Mouse (Mus musculus) layer of hippocampus, postnatal 36 days (tissue): ENCODE results near the gene Mzf1. TPM values are rescaled to one million over a fixed set of nuclear protein-coding genes. Genes with fewer than 3 reads are reported as not detected.
A peak's percentile ranks its signal among the peaks of the same experiment; 100 is the strongest.
"Not testable (repeated sequence)": the region's sequence is repeated elsewhere in the genome, so short reads cannot be mapped to it uniquely, and the experiment has no call there.

Experiments used
- DNase-seq, 2 experiments: peaks; one replicate each; pipeline ENCODE4 v3.0.0; 2022
- total RNA-seq, 2 experiments: library from RNA; stranded (reverse); gene quantifications; 2 replicates each; pipeline ENCODE4 v1.2.3; 2021

Mzf1 gene
- 10 to 100 TPM; 14.3 to 17.6 TPM for total RNA-seq

DNA sequence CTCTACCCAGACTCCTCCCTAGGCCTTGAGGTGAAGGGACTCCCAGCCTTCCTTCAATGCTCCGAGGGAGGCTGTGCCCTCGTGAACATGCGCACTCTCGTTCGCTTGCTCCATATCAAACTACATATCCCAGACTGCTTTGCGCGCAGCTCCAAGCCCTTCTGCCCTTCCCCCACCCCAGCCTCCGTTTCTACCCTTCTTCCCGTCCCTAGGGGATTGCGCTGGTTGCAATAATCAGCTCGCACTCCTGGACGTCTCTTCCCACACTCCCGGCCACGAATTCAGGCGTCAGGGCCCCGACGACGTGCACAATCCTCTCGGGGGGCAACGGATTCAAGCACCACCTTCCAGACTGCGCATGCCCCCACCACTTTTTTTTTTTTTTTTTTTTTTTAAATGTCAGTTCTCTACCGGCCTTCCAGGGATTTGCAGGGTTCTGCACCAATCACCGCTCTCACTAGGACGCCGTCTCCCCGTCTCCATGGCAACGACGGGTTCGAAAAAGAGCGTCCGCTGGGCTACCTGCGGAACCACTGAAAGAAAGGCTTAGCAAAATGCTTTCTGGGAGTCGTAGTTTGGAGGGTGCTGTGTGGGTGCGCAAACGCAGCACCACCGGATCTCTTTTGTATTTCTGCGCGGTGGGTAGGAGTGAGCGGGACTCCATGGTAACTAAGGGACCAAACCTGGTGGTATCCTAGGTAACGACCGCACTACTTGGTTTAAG is at the start of gene Mzf1:
TSS of gene Mzf1 (minus strand) at position 478 of the 724 bp plus-strand sequence.
- peak; percentile 93 to 94 for DNase-seq

DNA sequence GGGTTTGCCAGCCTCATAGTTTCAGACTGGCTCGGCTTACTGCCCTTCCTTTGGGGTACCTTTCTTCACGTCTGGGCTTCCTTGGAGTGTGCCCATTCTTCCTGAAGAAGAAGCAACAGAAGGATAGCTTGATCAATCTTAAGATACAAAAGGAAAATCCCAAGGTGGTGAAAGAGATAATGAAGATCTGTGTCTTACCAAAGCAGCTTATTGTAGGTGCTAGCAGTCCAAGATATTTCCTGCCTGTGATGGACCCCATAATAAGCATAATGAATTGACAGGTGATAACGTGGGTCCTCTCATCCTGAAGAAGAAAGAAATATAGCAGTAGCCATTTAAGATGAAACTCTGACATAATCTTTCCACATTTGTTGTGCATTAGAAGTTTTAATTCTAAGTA is 40.5 kb upstream of the Mzf1 start, which contains the start of gene Vmn1r85:
TSS of gene Vmn1r85 (minus strand) at position 101 of the 400 bp plus-strand sequence.
- no peak for DNase-seq

DNA sequence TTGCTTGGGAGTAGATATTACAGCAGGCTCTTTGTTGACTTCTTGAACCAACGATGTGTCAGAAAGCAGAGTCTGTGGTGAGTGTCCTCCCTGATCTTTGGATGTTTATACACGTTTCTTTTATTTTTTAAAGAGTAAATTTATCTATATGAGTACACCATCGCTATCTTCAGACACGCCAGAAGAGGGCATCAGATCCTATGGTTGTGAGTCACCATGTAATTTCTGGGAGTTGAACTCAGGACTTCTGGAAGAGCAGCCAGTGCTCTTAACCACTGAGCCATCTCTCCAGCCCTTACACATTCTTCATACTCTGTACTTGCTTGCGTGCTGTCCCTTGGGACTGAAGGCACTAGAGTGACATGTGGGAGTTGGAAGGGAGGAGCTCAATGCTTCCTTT is 17.7 kb upstream of the Mzf1 start:
- no peak for DNase-seq

DNA sequence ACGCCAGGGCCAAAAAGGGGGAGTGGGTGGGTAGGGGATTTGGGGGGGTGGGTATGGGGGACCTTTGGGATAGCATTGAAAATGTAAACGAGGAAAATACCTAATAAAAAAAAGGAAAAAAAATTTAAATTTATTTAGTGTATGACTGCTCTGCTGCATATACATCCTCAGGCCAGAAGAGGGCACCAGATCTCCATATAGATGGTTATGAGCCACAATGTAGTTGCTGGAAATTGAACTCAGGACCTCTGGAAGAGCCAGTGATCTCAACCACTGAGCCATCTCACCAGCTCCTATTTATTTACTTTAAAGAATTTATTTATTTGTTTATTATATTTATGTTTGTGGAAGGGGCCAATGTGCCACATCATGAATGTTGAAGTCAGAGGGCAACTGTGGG is 8.8 kb upstream of the Mzf1 start:
- not testable (repeated sequence) for DNase-seq

DNA sequence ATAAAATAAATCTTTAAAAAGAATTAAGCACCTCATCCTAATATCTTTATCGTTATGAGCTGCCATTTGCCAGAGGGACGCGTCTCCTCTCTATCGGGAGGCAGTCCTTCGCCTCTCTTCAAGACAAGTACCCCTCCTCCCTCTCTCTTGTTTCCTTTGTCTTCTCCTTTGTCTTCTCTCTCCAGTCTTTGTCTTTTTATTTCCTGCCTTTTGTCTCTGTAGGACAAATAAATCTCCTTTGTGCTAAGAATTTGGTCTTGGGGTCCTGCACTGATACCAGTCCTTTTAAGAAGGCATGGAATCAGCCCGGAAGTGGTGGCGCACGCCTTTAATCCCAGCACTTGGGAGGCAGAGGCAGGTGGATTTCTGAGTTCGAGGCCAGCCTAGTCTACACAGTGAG is 5.0 kb upstream of the Mzf1 start:
- DNase-seq = no peak

DNA sequence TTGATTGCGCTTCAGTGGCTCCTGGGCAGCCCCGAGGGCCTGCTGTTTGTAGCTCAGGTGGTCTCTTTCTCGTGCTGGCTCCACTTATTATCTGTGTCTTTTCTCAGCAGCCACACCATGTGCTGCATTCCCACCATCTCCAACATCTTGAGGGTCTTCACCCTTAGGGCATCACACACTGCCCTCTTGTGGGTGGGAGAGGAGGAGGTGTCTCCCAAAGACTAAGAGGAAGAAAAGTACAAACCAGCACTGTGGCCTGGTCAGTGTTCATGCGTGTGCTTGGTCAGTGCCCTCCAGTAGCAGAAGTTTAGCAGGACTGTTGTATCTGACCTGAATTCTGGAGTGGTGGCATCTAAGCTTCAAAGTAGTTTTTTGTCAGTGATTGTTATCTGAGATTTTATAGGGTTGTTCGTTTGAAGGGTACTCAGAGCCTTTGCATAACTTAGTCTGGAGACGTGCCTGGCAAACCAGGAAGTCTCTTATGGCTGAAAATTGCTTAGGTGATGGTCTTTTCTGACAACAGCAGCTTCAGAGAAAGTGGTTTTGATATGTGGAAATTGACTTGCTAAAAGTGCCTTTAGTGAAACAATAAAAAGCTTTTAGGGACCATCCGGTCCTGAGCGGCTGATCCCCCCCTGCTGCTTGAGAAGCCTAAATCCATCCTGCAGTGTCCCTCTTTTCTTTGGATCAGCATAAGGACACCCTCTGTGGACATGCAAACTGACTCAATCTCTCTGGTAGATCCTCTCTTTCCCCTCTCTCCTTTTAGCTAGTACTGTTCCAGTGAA is 2.5 kb upstream of the Mzf1 start:
- DNase-seq = no peak

DNA sequence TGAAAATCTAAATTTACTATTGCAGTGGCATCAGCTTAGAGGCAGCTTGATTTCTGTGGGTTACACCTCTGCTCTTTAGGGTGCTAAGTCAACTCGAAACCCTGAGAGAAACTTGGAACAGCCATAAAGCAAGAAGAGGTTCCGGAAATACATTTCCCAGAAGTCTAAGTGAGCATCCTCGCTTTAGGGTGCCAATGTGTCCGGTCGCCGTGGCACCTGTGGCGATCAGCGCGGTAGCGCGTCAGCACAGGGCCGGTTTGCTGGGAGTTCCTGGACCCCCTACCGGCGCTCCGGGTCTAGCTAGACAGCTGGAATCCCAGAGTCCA is 640 bp downstream of the Mzf1 start:
- DNase-seq = no peak

GRCm38 (mm10) chr7:13053501-13053900 is 1.1 kb downstream of the Mzf1 start:
- no peak for DNase-seq

GRCm38 (mm10) chr7:13053001-13053400 is 1.6 kb downstream of the Mzf1 start:
- no peak for DNase-seq

- no peak for DNase-seq
Measured at GRCm38 (mm10) chr7:13046084-13046483, 8.5 kb downstream of the Mzf1 start.

- no peak for DNase-seq
Measured at GRCm38 (mm10) chr7:13044254-13044625, 10.3 kb downstream of the Mzf1 start.

DNA sequence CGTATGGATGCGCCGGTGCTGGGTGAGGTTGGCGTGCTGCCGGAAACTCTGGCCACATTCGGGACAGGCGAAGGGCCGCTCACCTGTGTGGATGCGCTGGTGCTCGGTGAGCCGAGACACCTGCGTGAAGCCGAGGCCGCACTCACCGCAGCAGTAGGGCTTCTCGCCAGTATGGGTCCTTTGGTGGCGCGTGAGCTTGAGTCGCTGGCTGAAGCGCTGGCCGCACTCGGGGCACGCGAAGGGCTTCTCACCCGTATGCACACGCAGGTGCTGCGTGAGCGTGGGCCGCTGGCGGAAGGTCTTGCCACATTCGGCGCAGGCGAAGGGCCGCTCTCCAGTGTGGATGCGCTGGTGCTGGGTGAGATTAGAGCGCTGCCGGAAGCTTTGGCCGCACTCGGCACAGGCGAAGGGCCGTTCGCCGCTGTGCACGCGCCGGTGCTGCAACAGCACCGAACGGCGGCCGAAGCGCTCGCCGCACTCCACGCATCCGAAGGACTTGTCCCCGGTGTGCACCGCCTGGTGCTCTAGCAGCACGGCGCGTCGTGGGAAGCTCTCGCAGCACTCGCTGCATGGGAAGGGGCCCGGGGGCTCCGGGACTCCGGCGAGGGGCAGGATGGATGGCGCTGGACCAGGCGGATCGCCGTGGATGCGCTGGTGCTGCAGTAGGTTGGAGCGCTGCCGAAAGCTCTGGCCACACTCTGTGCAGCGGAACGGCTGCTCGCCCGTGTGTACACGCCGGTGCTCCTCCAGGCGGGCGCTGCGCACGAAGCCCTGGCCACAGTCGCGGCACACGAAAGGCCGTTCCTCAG is 10.9 kb downstream of the Mzf1 start:
- DNase-seq = peak in 1 of 2 experiments; percentile 48

DNA sequence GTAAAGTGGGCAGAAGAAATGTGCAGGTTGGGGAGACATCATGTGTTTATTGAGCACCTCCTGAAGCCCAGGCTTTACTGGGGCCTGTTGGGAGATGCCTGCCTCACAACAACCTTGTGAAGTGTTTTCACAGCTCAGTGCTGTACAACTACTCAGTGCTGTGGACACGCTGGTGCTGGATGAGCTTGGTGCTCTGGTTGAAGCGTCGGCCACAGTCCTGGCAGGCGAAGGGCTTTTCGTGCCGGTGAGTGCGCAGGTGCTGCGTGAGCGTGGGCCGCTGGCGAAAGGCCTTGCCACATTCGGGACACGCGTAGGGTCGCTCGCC is 11.5 kb downstream of the Mzf1 start:
- no peak for DNase-seq

- DNase-seq = no peak
Measured at GRCm38 (mm10) chr7:13042511-13042910, 12.1 kb downstream of the Mzf1 start.

GRCm38 (mm10) chr7:13041256-13041655 is 13.3 kb downstream of the Mzf1 start:
- no peak for DNase-seq

DNA sequence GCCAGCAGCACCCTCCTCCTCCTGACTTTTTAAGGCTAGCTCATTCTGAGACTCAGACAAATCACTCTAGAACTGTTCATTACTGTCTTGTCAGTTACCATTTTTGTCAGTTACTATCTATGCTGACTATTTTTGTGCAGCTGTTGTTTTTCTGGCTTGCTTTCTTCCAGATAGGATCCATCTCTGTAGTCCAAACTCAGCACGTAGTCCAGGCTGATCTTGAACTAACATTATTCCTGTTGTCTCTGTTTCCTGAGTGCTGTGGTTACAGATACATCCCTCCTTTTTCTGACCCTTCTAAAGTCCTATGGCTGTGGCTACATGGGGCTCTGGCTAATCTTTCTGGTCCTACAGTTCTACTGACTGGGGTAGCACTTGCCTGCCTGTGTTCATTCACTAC is 15.4 kb downstream of the Mzf1 start:
- DNase-seq = no peak

- DNase-seq = no peak
Measured at GRCm38 (mm10) chr7:13038621-13039169, 15.9 kb downstream of the Mzf1 start.

DNA sequence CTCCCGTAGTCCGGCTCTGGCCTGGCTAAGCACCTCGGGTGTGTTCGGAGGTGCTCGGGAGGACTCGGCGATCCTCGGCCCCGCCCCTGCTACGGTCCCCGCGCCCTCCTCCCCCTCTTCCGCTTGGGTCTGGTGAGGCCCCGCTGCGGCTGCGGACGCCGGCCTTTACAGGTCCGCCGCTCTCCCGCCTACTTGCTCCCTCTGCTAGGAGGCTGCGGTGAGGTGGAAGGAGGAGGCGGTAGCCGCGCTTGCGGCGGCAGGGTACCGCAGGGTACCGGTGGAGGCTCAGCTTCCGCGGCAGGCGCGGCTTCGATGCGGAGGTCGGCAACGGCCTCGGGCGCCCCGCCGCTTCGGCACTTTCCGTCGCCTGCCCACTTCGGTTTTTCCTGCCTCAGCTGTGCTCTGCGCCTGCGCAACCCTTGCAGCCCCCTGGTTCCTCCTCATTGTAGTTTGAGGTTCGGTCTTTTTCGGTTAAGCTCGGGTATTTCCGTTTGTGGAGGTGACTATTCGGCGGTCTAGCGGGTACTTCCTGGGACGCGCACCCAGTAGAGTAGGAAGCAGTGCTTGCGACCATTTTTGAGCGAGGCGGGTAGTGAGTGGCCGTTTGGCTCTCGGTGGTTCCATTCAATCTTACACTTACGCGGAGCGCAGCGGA is 16.5 kb downstream of the Mzf1 start, which contains the start of gene Ube2m:
TSS of gene Ube2m (minus strand) at position 375 of the 655 bp plus-strand sequence.
- peak; percentile 99 for DNase-seq

DNA sequence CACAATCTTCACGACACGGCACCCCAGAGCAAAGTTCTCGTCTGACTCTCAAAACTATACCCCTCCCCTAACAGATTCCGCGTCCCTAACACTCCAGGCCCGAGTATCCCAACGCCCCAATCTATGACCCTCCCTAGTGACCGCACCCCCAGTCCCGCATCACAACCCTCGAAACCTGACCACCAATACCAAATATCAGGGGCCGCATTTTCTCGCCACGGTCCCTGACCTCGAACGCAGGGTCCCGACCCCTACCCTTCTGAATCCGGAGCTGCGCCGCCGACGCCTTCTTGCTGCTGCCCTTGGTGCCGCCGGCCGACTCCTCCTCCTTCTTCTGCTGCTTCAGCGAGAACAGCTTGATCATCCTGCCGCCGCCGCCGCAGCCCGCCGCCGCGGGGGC is 17.2 kb downstream of the Mzf1 start:
- DNase-seq = peak in 1 of 2 experiments; percentile 48

DNA sequence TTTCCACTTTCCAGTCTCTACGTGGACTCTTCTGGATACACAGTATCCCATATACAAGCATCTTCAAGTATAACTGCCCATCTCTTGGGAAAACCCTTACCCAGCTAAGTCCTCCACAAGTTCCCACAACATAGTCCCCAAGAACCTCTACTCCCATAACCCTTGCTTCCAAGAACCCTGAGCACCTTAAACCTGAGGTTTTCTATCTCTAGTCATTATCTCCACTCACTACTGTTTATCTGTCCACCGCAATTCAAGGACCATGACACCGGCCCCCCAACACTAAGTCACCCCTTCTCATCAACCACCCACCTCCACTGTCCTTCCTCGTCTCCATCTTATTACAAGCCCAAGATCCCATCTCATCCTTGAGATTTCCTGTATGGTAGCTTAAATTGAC is 17.8 kb downstream of the Mzf1 start:
- no peak for DNase-seq

DNA sequence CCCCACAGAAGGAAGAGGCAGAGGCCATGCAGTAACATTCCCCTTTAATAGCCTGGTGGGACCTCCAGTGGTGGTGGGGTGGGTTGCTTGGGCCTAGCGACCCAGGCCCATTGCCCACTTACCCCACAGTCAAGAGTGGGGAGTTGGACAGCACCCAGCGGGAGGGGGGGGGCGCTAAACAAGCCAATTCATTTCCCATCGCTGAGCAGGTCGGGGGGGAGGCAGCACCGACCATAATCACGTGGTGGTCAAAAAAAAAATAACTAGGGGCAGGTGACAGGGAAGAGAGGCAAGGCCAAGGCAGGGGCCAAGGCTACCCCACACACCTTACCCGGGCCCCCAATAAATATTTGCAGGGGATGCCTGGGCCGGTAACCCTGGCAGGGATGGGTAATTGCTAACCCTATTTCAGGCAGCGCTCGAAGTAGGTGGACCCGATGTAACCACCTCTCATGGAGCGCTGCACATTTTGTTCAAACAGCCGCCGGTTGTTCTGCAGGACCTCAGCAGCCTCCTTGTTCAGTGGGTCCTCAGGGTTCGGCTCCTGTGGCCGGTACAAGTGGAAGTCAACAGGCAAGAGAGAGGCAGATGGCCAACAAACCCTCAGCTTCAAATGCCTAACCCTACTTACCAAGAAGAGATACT is 19.2 kb downstream of the Mzf1 start:
- no peak for DNase-seq
